Mouse (Mus musculus): Measurements from ENCODE around the gene Bmpr2.

DNA sequence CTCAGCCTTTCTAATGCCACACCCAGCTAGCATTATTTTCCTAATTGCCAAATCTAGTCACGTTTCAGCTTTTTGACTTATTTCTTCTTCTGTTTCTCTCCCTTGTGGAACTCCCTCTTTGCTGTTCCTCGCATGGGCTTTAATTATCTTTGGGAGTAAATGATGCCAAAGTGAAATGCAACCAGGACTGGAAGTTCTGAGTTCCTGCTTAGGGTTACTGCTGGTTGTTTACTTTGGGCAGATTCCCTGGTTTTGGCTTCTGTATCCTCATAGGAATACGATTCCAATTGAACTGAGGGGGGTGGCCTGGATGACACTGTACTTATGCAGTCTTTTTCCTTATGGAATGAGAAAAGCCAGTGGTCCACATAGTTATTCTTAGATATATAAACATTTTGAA is 8.7 kb downstream of the Bmpr2 start:
- TF ChIP-seq POLR2A (IDR thresholded peaks at IDR 0.05; ENCODE audit: low read depth, low read length) (no peak), CTCF (IDR thresholded peaks at IDR 0.05; ENCODE audit: extremely low read depth, insufficient read length, insufficient replicate concordance, low read depth, low read length) (no peak)
